Mouse (Mus musculus): ENCODE measurements at regions not wholly inside any gene's neighbourhood (a gene's known extent, or its start where the extent isn't known, plus 50 kb on each side); places are given as distances from the start of the nearest gene placed in this dataset.
"Not testable (repeated sequence)": the region's sequence is repeated elsewhere in the genome, so short reads cannot be mapped to it uniquely, and the experiment has no call there.

DNA sequence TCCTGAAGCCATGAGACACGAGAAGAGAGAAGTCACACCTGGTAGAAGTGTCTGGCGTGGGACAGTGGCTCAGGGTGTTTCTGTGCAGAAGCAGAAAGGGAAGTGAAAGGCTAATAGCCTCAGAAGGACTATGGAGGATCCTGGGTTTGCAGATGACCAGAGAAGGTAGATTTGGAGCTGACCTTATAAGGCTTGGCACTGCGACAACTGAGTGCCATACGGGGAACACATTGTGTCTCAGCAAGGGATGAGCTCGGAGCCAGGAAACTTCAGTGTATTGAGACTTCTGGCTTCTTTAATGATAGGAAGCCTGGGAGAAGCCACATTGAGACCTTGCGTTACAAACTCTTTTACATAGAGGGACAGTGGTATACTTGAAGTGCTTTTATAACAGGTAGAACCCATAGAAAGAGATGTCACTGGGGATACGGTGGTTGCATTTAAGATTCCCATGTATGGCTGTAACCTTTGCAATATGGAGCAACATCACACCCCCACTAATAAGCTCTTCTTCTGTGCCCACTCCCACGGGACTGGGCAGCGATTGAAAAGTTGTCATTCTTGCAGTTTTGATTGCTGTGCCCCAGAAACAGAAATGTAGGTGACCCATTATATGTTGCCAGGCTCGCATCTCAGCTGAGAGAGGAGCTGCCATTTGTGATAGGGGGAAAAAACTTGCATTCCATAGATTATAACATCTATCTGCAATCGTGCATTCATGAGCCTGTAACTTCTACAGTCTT is 61.8 kb upstream of the Dync1i1 start:
- DNase-seq = peak; percentile 84 to 91

DNA sequence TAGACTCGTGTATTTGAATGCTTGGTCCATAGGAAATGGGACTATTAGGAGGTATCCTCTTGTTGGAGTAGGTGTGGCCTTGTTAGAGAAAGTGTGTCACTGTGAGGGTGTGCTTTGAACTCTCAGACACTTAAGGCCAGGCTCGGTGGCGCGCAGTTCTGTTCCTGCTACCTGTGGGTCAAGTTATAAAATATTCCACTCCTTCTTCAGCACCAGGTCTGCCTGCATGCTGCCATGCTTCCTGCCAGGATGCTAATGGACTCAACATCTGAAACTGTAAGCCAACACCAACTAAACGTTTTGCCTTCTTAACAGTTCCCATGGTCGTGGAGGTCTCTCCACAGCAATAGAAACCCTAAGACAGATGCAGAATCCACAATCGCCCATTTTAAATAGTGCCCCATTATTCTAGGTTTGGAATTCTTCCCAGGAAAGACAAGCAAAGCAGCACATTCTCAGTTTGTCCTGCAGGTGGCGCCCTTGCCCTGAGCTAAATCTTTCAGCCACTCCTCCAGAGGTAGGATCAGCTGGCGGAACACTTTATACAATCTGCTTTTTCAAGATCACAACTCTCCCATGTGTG is 80.2 kb upstream of the Dync1i1 start:
- peak; percentile 83 to 86 for DNase-seq

DNA sequence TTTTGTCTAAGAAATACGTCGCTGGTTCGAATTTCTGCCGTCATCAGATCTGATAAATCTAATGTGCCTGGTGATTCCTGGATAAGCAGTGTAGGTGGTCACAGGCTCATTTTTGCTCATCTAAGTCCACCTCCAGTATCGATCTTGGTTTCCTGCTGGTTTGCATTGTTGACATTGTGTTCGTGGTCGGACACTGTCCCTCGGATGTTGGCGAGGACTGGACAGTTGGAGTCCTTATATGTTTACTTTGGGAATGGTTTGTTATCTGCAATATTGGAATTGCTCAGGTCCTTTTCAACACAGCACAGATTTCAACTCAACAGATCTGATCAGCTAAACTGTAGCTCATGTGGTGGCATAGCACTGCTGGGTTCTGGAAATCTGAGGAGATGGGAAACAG is 91.2 kb upstream of the Dync1i1 start:
- no peak for DNase-seq

DNA sequence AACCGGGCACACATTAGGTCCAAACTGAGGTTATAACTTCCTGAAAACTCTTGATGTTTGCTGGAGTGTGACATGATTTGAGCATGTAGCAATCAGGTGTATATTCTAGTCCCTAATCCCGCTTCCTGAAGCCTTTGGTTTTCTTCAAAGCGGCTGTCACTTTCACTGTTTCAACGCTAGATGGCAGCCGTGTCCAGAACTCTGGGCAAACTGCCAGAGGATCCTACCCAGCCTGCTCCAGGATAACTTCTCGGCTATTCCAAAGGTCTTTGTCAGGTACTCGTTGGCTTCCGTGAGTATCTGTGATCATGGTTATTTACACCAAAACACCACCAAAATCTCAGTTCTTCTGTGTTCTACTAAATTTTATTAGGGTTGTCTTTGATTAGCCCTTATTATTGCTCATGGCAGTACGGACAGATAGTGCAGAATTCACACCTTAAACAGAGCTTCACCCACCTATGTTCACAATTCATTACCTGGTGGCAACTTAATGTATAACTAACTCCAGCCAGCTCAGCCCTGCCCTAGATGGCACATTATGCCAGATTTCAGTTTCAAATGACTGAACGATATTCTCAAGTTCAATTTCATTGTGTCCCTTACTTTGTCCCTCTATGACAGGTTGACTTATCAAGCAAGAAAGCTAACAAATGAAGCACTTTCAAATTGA is 92.3 kb upstream of the Dync1i1 start:
- peak; percentile 77 to 83 for DNase-seq

DNA sequence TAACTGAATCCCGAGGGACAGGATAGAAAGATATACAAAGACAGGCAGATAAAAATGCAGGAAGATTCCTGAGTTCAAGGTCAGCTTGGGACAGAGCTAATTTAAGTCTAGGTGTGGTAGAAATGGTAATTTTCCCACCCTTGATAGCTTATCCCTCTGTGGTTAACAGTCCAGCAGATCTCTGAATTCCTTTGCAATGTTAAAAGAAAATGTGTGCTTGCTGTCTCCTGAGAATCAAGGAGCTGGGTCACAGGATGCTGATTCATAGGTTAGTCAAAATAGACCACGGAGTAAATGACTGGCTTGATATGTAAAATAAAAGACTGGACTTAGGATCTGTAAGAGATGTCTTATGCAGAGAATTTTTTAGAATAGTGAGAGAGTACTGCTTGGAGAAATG is 101.4 kb upstream of the Dync1i1 start:
- no peak for DNase-seq

DNA sequence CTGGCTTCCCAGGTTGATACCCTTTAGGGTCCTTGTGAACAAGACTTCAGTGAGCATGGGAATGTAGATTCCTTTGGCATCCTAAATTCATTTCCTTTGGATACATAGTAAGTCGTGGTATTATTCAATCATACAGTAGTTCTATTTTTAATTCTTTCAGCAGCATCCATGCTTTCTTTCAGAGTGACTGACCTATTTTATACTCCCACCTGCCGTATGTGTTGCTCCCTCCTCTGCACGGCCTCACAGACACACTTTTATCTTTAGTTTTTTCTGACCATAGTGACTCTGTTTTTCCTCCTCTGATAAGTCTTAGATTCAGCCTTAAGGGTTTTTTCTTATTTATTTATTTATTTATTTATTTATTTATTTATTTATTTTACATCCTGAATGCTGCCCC is 103.9 kb upstream of the Dync1i1 start:
- DNase-seq = no peak

DNA sequence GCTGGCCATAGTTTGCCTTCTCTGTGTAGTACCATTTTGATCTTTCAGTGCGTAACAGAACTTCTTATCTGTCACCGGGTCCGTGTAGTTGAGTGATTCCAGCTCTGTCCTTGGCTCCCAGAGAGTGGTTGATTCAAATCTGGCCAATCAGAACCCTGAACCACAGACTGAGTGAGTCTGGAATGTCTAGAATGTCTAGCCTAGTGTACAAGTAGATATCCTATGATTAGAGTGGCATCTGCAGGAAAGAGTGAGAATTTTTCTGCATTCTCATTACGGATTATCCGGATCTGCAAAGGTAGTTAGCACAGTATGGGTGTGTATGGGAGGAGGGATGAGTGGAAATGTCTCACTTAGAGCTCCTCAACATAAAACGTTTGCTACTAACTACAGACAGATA is 97.9 kb upstream of the Pdk4 start:
- no peak for DNase-seq

DNA sequence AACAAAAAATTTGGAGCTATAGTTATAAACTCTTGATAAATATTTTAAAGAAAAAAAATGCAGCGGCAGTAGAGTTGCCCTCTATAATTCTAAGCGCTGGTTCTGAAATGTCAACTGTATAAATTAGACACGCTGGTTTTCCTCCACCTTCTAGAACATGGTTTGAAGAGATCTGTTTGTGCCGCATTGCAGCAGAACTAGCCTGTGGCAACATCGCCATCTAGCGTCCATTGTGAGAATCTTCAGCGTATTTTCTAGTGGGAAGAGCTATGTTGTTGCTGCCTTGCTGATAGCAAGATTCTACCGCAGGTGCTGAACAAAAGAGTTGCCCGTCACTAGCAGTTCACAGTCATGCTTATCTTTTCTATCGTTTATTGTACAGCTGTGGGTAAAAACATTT is 93.5 kb upstream of the Pdk4 start:
- DNase-seq = peak; percentile 68 to 72

DNA sequence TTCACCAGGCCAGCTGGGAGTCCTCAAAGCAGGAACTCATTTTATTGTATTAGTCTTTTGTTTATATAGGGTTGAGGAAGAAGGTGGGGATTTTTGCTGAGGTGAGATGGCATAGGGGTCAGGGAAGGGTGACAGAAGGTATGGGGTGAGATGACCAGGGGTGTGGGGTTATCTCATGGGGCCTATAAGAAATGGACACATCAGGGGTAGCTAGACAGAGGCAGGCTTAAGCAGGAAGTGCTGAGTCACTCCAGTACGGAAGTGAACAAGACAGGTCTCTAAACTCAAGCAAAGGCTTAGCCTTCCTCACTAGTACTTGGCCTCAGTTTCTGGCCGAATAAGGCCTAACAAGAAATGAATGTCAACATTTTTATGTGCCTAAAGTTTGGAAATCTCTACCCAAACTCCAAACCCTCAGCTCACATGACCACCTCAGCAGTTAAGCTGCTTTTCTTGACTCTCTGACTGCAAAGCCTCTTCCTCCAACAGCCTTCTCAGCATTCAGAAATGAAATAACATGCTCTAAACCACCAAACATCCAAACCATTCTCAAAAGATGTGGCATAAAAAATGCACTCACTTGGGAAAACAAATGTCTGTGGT is 86.9 kb upstream of the Pdk4 start:
- DNase-seq = no peak

DNA sequence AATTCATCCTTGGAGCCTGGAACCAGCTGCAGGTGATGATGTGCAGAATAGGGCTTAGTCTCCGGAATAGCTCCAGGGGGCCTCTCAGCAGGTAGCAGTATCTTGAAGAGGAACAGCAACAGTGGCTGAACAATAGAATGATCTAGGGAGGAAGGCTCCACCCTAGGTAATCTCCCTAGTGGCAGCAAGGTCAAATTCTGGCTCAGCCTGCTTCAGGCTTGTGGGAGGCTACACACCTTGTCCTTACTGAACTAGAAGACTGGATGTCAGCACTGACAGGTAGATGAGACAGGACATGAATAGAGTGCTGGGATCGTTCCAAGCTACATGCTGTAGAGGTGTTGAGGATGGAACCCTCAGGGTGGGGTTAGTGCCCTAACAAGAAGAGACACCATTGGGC is 80.8 kb upstream of the Pdk4 start:
- DNase-seq = not testable (repeated sequence)

DNA sequence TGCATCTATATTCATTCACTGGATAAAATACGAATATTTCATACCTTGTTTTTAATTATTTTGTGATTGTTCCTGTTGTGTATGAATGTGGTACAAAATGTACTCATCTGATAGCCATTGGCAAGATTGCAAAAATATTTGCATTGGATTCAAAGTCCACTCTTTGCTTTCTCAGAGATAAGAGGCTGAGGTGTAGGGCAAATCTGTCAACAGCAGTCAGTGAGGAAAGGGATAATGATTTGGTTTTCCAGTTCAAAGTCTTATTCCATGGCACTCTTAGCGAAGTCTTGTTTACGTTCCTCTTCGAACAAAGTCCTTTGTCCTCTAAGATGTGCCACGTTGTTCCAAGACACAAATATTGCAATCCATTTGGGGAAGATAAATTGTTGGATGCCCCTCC is 70.5 kb upstream of the Pdk4 start:
- DNase-seq = no peak

DNA sequence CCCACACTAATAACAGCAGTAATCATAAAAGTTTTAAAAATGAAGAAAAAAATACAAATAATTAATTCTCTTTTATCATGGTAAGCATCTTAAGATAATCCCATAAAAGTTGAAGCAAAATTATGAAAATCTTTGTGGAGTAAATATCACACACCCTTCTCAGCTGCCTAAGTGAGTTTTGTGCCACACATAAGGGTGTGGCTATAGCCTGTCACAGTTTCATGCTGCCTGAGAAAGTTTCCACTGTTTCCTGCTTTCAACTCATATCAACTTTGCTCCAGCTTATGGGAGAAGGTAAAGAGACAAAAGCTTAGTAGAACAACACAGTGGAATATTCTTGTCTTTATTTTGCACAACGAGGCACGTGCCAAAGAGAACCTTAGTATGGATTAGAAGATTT is 68.9 kb upstream of the Pdk4 start:
- no peak for DNase-seq

DNA sequence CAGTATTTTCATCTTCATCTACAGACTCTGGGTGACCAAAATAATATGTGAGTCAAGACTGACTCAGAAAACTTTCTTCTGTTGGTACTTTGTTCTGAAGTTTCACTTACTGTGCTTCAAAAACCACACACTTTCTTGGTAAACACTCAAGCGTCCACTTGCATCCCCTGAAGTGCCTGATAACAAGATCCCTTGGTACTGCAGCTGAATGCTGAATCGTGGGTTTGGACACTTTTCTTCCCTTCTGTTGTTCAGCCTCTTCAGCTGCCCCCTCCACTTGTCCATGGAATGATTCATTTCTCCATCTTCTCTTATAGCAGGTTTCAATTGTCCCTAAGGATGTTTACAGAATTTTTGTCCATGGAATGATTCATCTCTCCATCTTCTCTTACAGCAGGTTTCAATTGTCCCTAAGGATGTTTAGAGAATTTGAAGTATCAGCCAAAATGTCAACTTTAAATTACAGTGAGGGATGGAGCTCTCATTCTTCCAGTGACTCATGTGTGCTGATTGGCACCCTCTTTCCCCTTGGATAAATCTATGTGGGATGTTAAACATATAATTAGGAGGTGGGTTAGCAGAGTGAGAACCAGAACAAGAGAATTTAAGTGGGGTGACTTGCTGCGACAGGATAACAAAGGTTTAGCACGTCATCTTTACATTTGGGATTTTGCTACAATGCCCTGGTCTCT is 57.7 kb upstream of the Pdk4 start:
- no peak for DNase-seq

DNA sequence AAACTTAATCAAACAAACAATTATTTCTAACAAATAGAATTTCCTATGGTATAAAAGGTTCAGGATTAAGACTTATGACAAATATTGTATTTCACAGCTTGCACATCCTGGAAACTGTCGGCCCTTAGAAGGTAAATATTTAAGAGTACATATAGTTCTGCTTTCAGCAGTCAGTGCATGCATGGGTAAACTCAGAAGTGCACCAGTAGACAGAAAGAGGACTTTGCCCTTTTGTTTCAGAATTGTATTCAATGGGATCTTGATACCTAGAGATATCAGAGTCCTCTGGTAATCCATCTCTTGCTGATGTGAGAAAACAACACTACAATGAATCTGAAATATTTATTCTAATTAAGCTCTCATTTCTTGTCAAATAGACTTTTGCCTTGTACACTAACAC is 54.0 kb upstream of the Pdk4 start:
- no peak for DNase-seq

All from cerebellum, postnatal 14 days (tissue).